ENCODE assay signal across 10 mouse cellular contexts in genomic region chr8:83568128-83568527, GRCm38 (mm10). TPM values are rescaled to one million over a fixed set of nuclear protein-coding genes. Genes with fewer than 3 reads are reported as not detected.
DNase-seq lines count a peak whose midpoint lies in the region; ATAC-seq and TF ChIP-seq lines count a peak whose summit lies in the region.
"Had no signal": no experiment of that assay in that cellular context is flagged by ENCODE, and none has a peak within 500 bp of the region (broad histone marks: within the 10 kb centered on the region; RNA-seq: fewer than 3 reads in every experiment).

No protein-coding gene starts in this region.

- H3K9ac ChIP-seq in kidney, embryonic 15.5 days, result peak overlapping the region; percentile 82; the same call in 1 of the 2 replicates
- H3K9ac ChIP-seq in embryonic facial prominence, embryonic 14.5 days (ENCODE audit: low read depth, low read length), result peak overlapping the region; percentile 78
- no peak overlapping the region for H3K9ac ChIP-seq in limb, embryonic 15.5 days

- 64% methylated on average over 5 of the region's 5 CpGs for WGBS in kidney, embryonic 15.5 days
- 52% methylated on average over 5 of the region's 5 CpGs for WGBS in kidney, adult 2 months
- 61% methylated on average over 5 of the region's 5 CpGs for WGBS in embryonic facial prominence, embryonic 14.5 days
- 66% methylated on average over 5 of the region's 5 CpGs for WGBS in limb, embryonic 15.5 days

- peaks cover 42% of the 10 kb centered on the region for H3K36me3 ChIP-seq in kidney, embryonic 15.5 days
- H3K36me3 ChIP-seq in kidney, adult 2 months (ENCODE audit: control insufficient read depth, insufficient read depth, low read length), result peaks cover 3% of the 10 kb centered on the region; the same call in 1 of the 2 replicates
- peaks cover 37% of the 10 kb centered on the region for H3K36me3 ChIP-seq in embryonic facial prominence, embryonic 14.5 days (ENCODE audit: control insufficient read depth, insufficient read depth, low read length)
- H3K36me3 ChIP-seq in limb, embryonic 15.5 days, result peaks cover 34% of the 10 kb centered on the region

- DNase-seq in kidney, adult 2 months, result no peak
- peak; percentile 5 for DNase-seq in brain, adult 2 months (ENCODE audit: low read depth, low spot score)
- no peak for DNase-seq in embryonic facial prominence, embryonic 14.5 days (ENCODE audit: low spot score)
- DNase-seq in Muller cell, postnatal 12 days (ENCODE audit: inconsistent ontology term), result no peak
- no peak for DNase-seq in gastrocnemius, postnatal 10 days
- DNase-seq in left cerebral cortex, postnatal 36 days (ENCODE audit: low spot score in 2 of 2), result no peak
- DNase-seq: thymus, postnatal 25 days had no signal

- peak overlapping the region; percentile 81; the same call in 1 of the 2 replicates for H3K4me2 ChIP-seq in kidney, embryonic 15.5 days
- H3K4me2 ChIP-seq in embryonic facial prominence, embryonic 14.5 days (ENCODE audit: low read depth, low read length), result no peak overlapping the region; the same call in 1 of the 2 replicates
- H3K4me2 ChIP-seq in limb, embryonic 15.5 days, result peak overlapping the region; percentile 79

- peak overlapping the region; percentile 93; the same call in 1 of the 2 replicates for H3K4me3 ChIP-seq in kidney, embryonic 15.5 days (replicated peaks)
- no peak overlapping the region for H3K4me3 ChIP-seq in kidney, adult 2 months (ENCODE audit: insufficient read depth, low read depth, low read length)
- H3K4me3 ChIP-seq in embryonic facial prominence, embryonic 14.5 days (ENCODE audit: low read depth, low read length), result no peak overlapping the region
- peak overlapping the region; percentile 78; the same call in 1 of the 2 replicates for H3K4me3 ChIP-seq in limb, embryonic 15.5 days

- no peaks in the 10 kb centered on the region for H3K27me3 ChIP-seq in kidney, embryonic 15.5 days
- no peaks in the 10 kb centered on the region for H3K27me3 ChIP-seq in kidney, adult 2 months (replicated peaks; ENCODE audit: control insufficient read depth, insufficient read depth, low read length)
- no peaks in the 10 kb centered on the region for H3K27me3 ChIP-seq in embryonic facial prominence, embryonic 14.5 days (replicated peaks; ENCODE audit: control insufficient read depth, insufficient read depth, low read length)
- no peaks in the 10 kb centered on the region for H3K27me3 ChIP-seq in limb, embryonic 15.5 days

- ATAC-seq in kidney, embryonic 15.5 days (replicated peaks; ENCODE audit: low FRiP score), result no peak
- no peak for ATAC-seq in embryonic facial prominence, embryonic 14.5 days (ENCODE audit: low read depth)
- no peak for ATAC-seq in limb, embryonic 15.5 days (ENCODE audit: insufficient number of reproducible peaks, low FRiP score, low TSS enrichment, low read depth)

- no peak for TF ChIP-seq POLR2A in kidney, adult 2 months (IDR thresholded peaks at IDR 0.05; ENCODE audit: low read depth, low read length)

- intact Hi-C loops in left cerebral cortex, postnatal 36 days (cut with DNase I), result loop anchor here (10.0 kb wide), 1 partner anchor 123 kb away; no protein-coding TSS in a partner anchor

- peaks cover 30% of the 10 kb centered on the region for H3K4me1 ChIP-seq in kidney, embryonic 15.5 days
- H3K4me1 ChIP-seq in kidney, adult 2 months (ENCODE audit: control insufficient read depth, insufficient read depth, low read length), result peaks cover 7% of the 10 kb centered on the region
- no peaks in the 10 kb centered on the region; the same call in none of the 2 replicates for H3K4me1 ChIP-seq in embryonic facial prominence, embryonic 14.5 days (ENCODE audit: control insufficient read depth, insufficient read depth, low read length)
- H3K4me1 ChIP-seq in limb, embryonic 15.5 days, result peaks cover 12% of the 10 kb centered on the region

- TF ChIP-seq CTCF in kidney, adult 2 months (conservative IDR thresholded peaks at IDR 0.05; ENCODE audit: insufficient read depth, insufficient read length, low read depth, low read length), result no peak

- no peak overlapping the region for H3K27ac ChIP-seq in kidney, embryonic 15.5 days
- no peak overlapping the region for H3K27ac ChIP-seq in kidney, adult 2 months (ENCODE audit: insufficient read depth, low read depth, low read length)
- H3K27ac ChIP-seq in embryonic facial prominence, embryonic 14.5 days (replicated peaks; ENCODE audit: low read depth, low read length), result no peak overlapping the region
- no peak overlapping the region for H3K27ac ChIP-seq in limb, embryonic 15.5 days

- no peaks in the 10 kb centered on the region for H3K9me3 ChIP-seq in kidney, embryonic 15.5 days (replicated peaks)
- H3K9me3 ChIP-seq in embryonic facial prominence, embryonic 14.5 days (ENCODE audit: control insufficient read depth, low read length), result no peaks in the 10 kb centered on the region
- H3K9me3 ChIP-seq in limb, embryonic 15.5 days, result no peaks in the 10 kb centered on the region

RNA-seq across cellular contexts. Expression of gene Ndufb7, which starts 1.7 kb away (rescaled TPM):
- 344 and 353 TPM in 2 replicates for polyA plus RNA-seq in kidney, embryonic 15.5 days (2015; fragmentation: Nextera tagmentation; extraction: Ambion mirVana)
- polyA plus RNA-seq in kidney, adult 2 months (2012; rRNA removed), result 704 and 720 TPM in 2 replicates
- polyA plus RNA-seq in embryonic facial prominence, embryonic 14.5 days (2014; fragmentation: Nextera tagmentation; extraction: Ambion mirVana), result 315 and 324 TPM in 2 replicates
- polyA plus RNA-seq in limb, embryonic 15.5 days (2015; fragmentation: Nextera tagmentation; extraction: Ambion mirVana), result 253 and 288 TPM in 2 replicates
- total RNA-seq in gastrocnemius, postnatal 10 days (2021), result 100 to 1,000 TPM; 408 to 467 TPM
- total RNA-seq in left cerebral cortex, postnatal 36 days (2021), result 100 to 1,000 TPM; 134 to 156 TPM

RNA-seq across cellular contexts. Expression of gene Olfr370, which starts 32.5 kb away (rescaled TPM):
- not detected in 2 replicates for polyA plus RNA-seq in kidney, embryonic 15.5 days (2015; fragmentation: Nextera tagmentation; extraction: Ambion mirVana)
- polyA plus RNA-seq in kidney, adult 2 months (2012; rRNA removed), result not detected in 2 replicates
- 0.16 and 0.19 TPM in 2 replicates for polyA plus RNA-seq in embryonic facial prominence, embryonic 14.5 days (2014; fragmentation: Nextera tagmentation; extraction: Ambion mirVana)
- not detected in 2 replicates for polyA plus RNA-seq in limb, embryonic 15.5 days (2015; fragmentation: Nextera tagmentation; extraction: Ambion mirVana)
- not detected for total RNA-seq in gastrocnemius, postnatal 10 days (2021)
- total RNA-seq in left cerebral cortex, postnatal 36 days (2021), result not detected
- total RNA-seq: layer of hippocampus, postnatal 36 days had no signal

RNA-seq across cellular contexts. Expression of gene Tecr, which starts 39.6 kb away (rescaled TPM):
- 577 and 605 TPM in 2 replicates for polyA plus RNA-seq in kidney, embryonic 15.5 days (2015; fragmentation: Nextera tagmentation; extraction: Ambion mirVana)
- 793 and 827 TPM in 2 replicates for polyA plus RNA-seq in kidney, adult 2 months (2012; rRNA removed)
- polyA plus RNA-seq in embryonic facial prominence, embryonic 14.5 days (2014; fragmentation: Nextera tagmentation; extraction: Ambion mirVana), result 497 and 529 TPM in 2 replicates
- polyA plus RNA-seq in limb, embryonic 15.5 days (2015; fragmentation: Nextera tagmentation; extraction: Ambion mirVana), result 544 and 583 TPM in 2 replicates
- 100 to 1,000 TPM; 422 to 448 TPM for total RNA-seq in gastrocnemius, postnatal 10 days (2021)
- total RNA-seq in left cerebral cortex, postnatal 36 days (2021), result 100 to 1,000 TPM; 564 to 620 TPM

RNA-seq across cellular contexts. Expression of gene Dnajb1, which starts 39.9 kb away (rescaled TPM):
- 59.1 and 60.4 TPM in 2 replicates for polyA plus RNA-seq in kidney, embryonic 15.5 days (2015; fragmentation: Nextera tagmentation; extraction: Ambion mirVana)
- 32.2 and 33.2 TPM in 2 replicates for polyA plus RNA-seq in kidney, adult 2 months (2012; rRNA removed)
- polyA plus RNA-seq in embryonic facial prominence, embryonic 14.5 days (2014; fragmentation: Nextera tagmentation; extraction: Ambion mirVana), result 47.2 and 47.5 TPM in 2 replicates
- 78.5 and 79.1 TPM in 2 replicates for polyA plus RNA-seq in limb, embryonic 15.5 days (2015; fragmentation: Nextera tagmentation; extraction: Ambion mirVana)
- 10 to 100 TPM; 10.3 to 11.7 TPM for total RNA-seq in gastrocnemius, postnatal 10 days (2021)
- 10 to 100 TPM; 49.4 to 54.2 TPM for total RNA-seq in left cerebral cortex, postnatal 36 days (2021)

Comparison
In these comparisons a context has a peak if more than half of its experiments do, and no peak if none do; other contexts are left out.
1. H3K4me3 ChIP-seq: peak in kidney, embryonic 15.5 days (single experiment) and limb, embryonic 15.5 days (single experiment); none in kidney, adult 2 months (single experiment) and embryonic facial prominence, embryonic 14.5 days (single experiment).